Mouse (Mus musculus) spleen, adult 2 months (tissue): ENCODE results near the gene Baiap2l1.

Experiments used
- CTCF ChIP-seq: fragments of 200-500 bp; IDR thresholded peaks from 2 replicates; pipeline ENCODE4 v1.5.1; 2011; ENCODE audit warnings: mild to moderate bottlenecking, inconsistent platforms; ENCODE audit not compliant: insufficient read depth, insufficient read length, insufficient replicate concordance; ENCODE audit errors: extremely low read depth
- POLR2A ChIP-seq: fragments of 200-500 bp; IDR thresholded peaks from 2 replicates; pipeline ENCODE4 v1.6.1; 2011; ENCODE audit warnings: low read depth, low read length, inconsistent platforms

- TF ChIP-seq CTCF (no peak), POLR2A (no peak)
Observed at GRCm38 (mm10) chr5:144381782-144382181, 23.9 kb upstream of the Baiap2l1 start.
